Mouse (Mus musculus) stomach, embryonic 15.5 days (tissue): ENCODE data around the gene Klhl1. TPM values are rescaled to one million over a fixed set of nuclear protein-coding genes. Genes with fewer than 3 reads are reported as not detected.
"Not testable (repeated sequence)": the region's sequence is repeated elsewhere in the genome, so short reads cannot be mapped to it uniquely, and the experiment has no call there.

Experiments used
- ATAC-seq: fragments of 200-750 bp; cut with Nextera tagmentation; 2 replicates; pipeline ENCODE4 v1.8.0; 2017; ENCODE audit warnings: low read depth, moderate number of reproducible peaks, moderate TSS enrichment; ENCODE audit not compliant: insufficient read depth, low FRiP score
- H3K27ac ChIP-seq: fragments of 300-500 bp; sonication (generic); 2 replicates; pipeline ENCODE4 v1.5.1; 2015; ENCODE audit warnings: mild to moderate bottlenecking, inconsistent platforms
- H3K27me3 ChIP-seq: fragments of 300-500 bp; sonication (generic); replicated peaks from 2 replicates; pipeline ENCODE4 v1.6.1; 2015; ENCODE audit warnings: inconsistent platforms
- H3K36me3 ChIP-seq: fragments of 300-500 bp; sonication (generic); 2 replicates; pipeline ENCODE4 v1.6.1; 2015; ENCODE audit warnings: inconsistent platforms
- H3K4me1 ChIP-seq: fragments of 300-500 bp; sonication (generic); 2 replicates; pipeline ENCODE4 v1.6.1; 2015; ENCODE audit warnings: inconsistent platforms
- H3K4me2 ChIP-seq: fragments of 300-500 bp; sonication (generic); 2 replicates; pipeline ENCODE4 v1.6.1; 2015; ENCODE audit warnings: mild to moderate bottlenecking, inconsistent platforms
- H3K4me3 ChIP-seq: fragments of 300-500 bp; sonication (generic); replicated peaks from 2 replicates; pipeline ENCODE4 v1.5.1; 2015; ENCODE audit warnings: inconsistent platforms
- H3K9ac ChIP-seq: fragments of 300-500 bp; sonication (generic); 2 replicates; pipeline ENCODE4 v1.6.1; 2015; ENCODE audit warnings: inconsistent platforms
- H3K9me3 ChIP-seq: fragments of 300-500 bp; sonication (generic); 2 replicates; pipeline ENCODE4 v1.6.1; 2016; ENCODE audit warnings: inconsistent platforms
- WGBS: fragments of 180-500 bp; shearing (Covaris S2); methylation state at CpG from one replicate; pipeline ENCODE4 v1.1.7; 2015; 5-methylcytosine and 5-hydroxymethylcytosine counted together
- polyA plus RNA-seq: library from polyadenylated mRNA; unstranded; fragments of >200 nt; fragmentation: Nextera tagmentation; extraction: Ambion mirVana; gene quantifications from 2 replicates; pipeline ENCODE4 v1.2.1, GENCODE M21; 2015

Klhl1 gene
- polyA plus RNA-seq, 1 experiment from 2014 or later, result 0.40 TPM

DNA sequence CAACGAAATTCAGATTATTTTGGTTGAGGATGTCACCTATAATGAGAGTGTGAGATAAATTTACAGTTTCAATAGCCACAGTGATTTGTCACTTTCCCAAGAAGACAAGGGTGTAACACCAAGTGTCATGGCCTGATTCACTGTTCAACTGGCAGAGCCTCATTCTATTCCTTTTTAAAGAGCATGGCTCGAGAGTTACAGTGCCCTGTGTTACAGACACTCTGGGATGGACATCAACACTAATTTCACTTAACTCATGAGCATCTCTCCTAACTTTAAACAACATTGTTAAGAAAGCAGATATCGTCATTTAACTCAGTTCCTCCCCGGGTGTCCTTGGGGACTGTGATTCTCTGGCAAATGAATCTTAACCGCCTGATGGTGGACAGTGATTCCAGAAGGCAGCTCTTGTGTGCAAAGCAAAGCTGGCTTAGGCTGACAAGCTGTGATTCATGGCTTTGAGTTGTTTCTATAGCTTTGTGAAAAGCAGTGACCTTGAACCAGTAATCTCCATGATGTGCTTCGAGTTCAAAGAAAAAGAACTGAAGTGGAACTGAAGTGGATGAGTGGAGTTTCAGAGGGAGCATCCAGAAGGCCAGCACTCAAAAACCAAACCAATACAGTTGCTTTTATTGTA, 301.0 kb downstream of the Klhl1 start:
- 63% methylated on average over 6 of the region's 6 CpGs for WGBS
- no peaks in the 10 kb centered on the region for H3K36me3 ChIP-seq
- no peak overlapping the region for H3K9ac ChIP-seq
- H3K27ac ChIP-seq, result no peak overlapping the region
- H3K4me2 ChIP-seq, result no peak overlapping the region
- no peak for ATAC-seq
- no peaks in the 10 kb centered on the region for H3K4me1 ChIP-seq
- no peaks in the 10 kb centered on the region for H3K9me3 ChIP-seq
- H3K4me3 ChIP-seq, result no peak overlapping the region
- H3K27me3 ChIP-seq, result no peaks in the 10 kb centered on the region

DNA sequence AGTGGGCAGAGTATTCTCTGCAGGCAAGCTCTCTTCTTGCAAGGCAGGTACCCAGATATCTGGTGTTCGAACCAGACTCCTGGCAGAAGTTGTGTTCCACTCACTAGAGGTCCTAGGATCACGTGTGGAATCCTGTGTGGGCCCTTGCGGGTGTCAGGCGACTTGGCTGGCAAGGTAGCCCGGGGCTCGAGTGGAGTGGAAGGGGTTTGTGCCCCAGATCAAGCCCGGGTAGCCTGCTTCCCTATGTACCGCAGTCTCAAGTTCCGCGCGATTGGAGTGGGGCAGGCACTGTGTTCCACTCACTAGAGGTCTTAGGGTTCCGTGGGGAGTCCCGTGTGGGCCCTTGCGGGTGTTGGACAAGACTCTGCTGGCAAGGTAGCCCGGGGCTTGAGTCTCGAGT, 324.1 kb downstream of the Klhl1 start:
- not testable (repeated sequence) for H3K36me3 ChIP-seq, ATAC-seq, H3K27me3 ChIP-seq, H3K4me3 ChIP-seq, H3K4me1 ChIP-seq, H3K27ac ChIP-seq, H3K9ac ChIP-seq, H3K4me2 ChIP-seq, H3K9me3 ChIP-seq
- WGBS, result 91% methylated on average over 15 of the region's 16 CpGs

DNA sequence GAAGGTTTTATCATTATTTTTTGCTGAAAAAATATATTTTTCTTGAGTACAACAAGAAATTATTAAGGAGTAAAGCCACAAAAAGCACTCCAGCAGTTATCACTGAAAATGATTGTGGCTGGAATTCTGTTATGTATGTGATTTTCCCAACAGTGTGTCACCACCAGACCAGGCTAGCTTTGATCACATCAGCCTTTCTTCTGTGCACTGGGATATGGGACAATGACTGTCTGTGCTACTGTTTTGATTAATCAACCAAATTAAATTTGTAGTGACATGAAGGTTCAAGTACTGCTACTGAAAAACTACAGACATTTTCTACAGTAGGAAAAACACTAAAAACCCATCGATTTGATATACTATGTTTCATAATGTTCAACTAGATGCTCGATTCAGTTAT, 344.4 kb downstream of the Klhl1 start:
- H3K9me3 ChIP-seq, result no peaks in the 10 kb centered on the region
- no peak overlapping the region for H3K4me3 ChIP-seq
- H3K4me2 ChIP-seq, result no peak overlapping the region
- no peaks in the 10 kb centered on the region for H3K4me1 ChIP-seq
- H3K9ac ChIP-seq, result no peak overlapping the region
- H3K27me3 ChIP-seq, result no peaks in the 10 kb centered on the region
- no peak for ATAC-seq
- 84% methylated on average over 2 of the region's 2 CpGs for WGBS
- no peaks in the 10 kb centered on the region for H3K36me3 ChIP-seq
- H3K27ac ChIP-seq, result no peak overlapping the region

DNA sequence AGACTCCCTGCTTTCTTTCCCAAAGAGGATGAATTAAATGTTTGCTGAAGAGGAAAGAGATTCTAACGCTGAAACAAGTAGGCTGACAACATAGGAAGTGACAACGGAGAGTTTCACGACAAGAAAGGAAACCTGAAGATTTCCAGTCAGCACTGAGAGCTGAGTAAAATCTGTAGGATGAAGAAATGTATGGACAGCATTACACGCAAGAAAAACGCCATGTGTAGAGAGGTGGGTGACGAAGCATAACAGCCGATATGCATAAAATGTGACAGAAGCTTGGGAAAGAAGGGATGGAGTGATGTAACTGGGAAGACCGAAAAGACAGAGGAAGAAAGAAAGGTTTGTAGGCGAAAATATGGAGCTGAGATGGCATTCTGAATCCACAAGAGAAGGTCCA, 375.8 kb downstream of the Klhl1 start:
- Histone ChIP-seq H3K9me3 (no peaks in the 10 kb centered on the region), H3K27ac (no peak overlapping the region), H3K9ac (no peak overlapping the region), H3K4me1 (no peaks in the 10 kb centered on the region), H3K27me3 (no peaks in the 10 kb centered on the region), H3K4me3 (no peak overlapping the region), H3K36me3 (no peaks in the 10 kb centered on the region), H3K4me2 (no peak overlapping the region)
- no peak for ATAC-seq
- WGBS, result 70% methylated on average over 9 of the region's 9 CpGs

DNA sequence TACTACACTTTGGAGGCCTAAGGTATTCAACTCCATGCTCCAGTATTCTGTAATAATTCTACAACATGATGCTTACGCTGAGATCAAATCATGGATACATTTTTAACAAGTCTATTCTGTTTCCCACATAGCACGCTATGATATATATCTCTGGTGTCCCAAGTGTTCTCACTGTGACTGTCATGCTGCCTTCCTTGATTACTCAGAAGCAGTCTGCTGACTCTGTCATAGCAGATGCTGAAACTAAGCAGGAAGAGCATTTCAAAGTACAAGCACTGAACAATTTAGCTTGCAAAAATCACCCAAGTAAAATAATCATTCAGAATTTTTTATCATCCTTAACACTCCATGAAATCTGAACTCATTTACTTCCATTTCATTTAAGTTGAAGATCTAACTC, 378.7 kb downstream of the Klhl1 start:
- no peaks in the 10 kb centered on the region for H3K4me1 ChIP-seq
- no peak overlapping the region for H3K4me2 ChIP-seq
- ATAC-seq, result no peak
- no peak overlapping the region for H3K4me3 ChIP-seq
- H3K27ac ChIP-seq, result no peak overlapping the region
- H3K9me3 ChIP-seq, result no peaks in the 10 kb centered on the region
- H3K9ac ChIP-seq, result no peak overlapping the region
- 89% methylated on average over 2 of the region's 2 CpGs for WGBS
- H3K36me3 ChIP-seq, result no peaks in the 10 kb centered on the region
- H3K27me3 ChIP-seq, result no peaks in the 10 kb centered on the region

DNA sequence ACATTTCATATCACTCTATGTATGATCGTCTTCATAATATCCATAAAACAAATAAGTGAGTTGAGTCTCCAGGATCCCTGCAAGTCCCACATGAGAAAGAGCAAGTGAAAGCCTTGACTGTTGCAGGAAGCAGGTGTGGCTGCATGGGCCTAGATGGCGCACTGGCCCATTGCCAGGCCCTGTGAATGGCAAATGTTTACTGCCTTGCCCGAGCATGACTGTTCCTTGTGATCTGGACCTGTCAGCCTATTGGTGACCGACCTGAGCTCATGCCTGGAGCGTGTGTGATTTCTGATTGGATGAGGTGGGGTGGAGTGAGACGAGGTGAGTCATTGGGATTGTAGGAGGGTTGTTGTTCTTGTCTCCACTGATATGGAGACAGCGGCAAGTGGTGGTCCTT, 411.5 kb downstream of the Klhl1 start:
- Histone ChIP-seq H3K27me3 (no peaks in the 10 kb centered on the region), H3K4me2 (no peak overlapping the region), H3K9me3 (no peaks in the 10 kb centered on the region), H3K9ac (no peak overlapping the region), H3K27ac (no peak overlapping the region), H3K4me3 (no peak overlapping the region), H3K36me3 (no peaks in the 10 kb centered on the region), H3K4me1 (no peaks in the 10 kb centered on the region)
- ATAC-seq, result no peak
- WGBS, result 73% methylated on average over 7 of the region's 7 CpGs

DNA sequence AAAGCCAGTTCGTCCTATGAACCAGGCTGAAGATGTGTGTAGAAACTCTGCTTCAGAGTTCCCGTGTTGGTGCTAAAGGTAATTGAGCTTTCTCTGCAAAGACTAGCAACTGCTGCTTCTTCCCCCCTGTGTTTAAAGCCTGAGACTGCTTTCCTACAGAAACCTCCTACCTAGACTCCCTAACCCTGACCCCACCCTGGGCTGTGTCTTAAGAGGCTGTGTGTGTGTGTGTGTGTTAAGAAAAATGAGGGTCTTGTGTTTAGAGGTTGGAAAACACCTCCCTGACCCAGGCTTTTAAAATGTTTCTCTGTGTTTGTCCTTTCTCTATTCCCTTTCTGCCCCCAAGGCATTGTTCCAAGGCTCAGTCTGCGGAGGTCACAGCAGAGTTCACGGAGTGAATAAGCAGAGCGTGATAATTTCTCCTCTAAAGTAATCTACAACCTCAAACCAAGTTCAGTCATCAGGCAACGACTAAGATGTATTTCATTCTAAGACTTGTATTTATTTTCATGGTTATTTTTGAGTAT, 437.2 kb downstream of the Klhl1 start:
- no peaks in the 10 kb centered on the region for H3K9me3 ChIP-seq
- no peaks in the 10 kb centered on the region for H3K27me3 ChIP-seq
- ATAC-seq, result no peak
- no peaks in the 10 kb centered on the region for H3K36me3 ChIP-seq
- H3K4me3 ChIP-seq, result no peak overlapping the region
- H3K4me2 ChIP-seq, result no peak overlapping the region
- no peak overlapping the region for H3K27ac ChIP-seq
- WGBS, result 20% methylated on average over 6 of the region's 6 CpGs
- no peak overlapping the region for H3K9ac ChIP-seq
- H3K4me1 ChIP-seq, result no peaks in the 10 kb centered on the region

DNA sequence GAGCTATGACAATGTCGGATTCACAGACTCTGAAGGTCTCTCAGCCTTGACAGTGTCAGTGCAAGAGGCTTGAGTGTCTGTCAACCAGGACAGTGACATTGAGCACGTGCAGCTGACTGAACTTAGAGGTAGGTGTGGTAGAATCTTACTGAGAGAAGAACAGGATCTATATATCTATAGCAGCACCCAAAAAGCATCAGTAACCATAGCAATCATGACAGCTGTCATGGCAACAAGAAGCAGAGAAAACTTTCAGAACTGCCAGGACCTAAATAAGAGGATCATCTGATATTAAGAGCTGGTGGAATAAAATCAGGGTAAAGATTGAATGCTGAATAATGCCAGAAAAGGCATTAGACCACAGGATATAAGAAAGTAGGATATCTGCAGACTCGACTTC, 453.0 kb downstream of the Klhl1 start:
- Histone ChIP-seq H3K9ac (no peak overlapping the region), H3K4me3 (no peak overlapping the region), H3K27ac (no peak overlapping the region), H3K27me3 (no peaks in the 10 kb centered on the region), H3K36me3 (no peaks in the 10 kb centered on the region), H3K9me3 (no peaks in the 10 kb centered on the region), H3K4me2 (no peak overlapping the region), H3K4me1 (no peaks in the 10 kb centered on the region)
- WGBS, result 61% methylated on average over 3 of the region's 3 CpGs
- no peak for ATAC-seq
